Mouse (Mus musculus) ES-Bruce4 (cell line): Measurements from ENCODE around the gene Sart3.

ENCODE experiments used
- CTCF ChIP-seq: IDR thresholded peaks from one replicate; pipeline ENCODE4 v1.8.1; 2011; ENCODE audit warnings: low read depth, low read length
- POLR2A ChIP-seq: IDR thresholded peaks from one replicate; pipeline ENCODE4 v1.8.1; 2011; ENCODE audit warnings: low read length; ENCODE audit not compliant: insufficient read depth

DNA sequence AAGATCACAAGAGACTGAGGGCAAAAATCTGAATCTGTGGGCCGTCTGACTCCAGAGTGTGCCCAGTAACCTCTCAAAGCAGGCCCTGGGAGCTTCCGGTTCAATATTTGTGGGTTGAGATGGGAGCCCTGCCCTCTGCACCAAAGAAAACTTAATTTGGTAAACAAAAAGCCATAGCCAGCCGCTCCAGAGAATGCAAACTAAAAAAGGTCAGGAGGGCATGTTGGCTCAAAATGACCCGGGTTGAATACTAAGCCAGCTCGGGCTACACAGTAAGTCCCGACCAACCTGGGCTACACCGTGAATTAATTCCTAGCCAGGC is 37.3 kb downstream of the Sart3 start:
- no peak for TF ChIP-seq CTCF
- TF ChIP-seq POLR2A, result no peak
